Mouse (Mus musculus): ENCODE data around the gene Arl3. TPM values are rescaled to one million over a fixed set of nuclear protein-coding genes. Genes with fewer than 3 reads are reported as not detected.
A peak's percentile ranks its signal among the peaks of the same experiment; 100 is the strongest.

Arl3 gene
- total RNA-seq (2021): 100 to 1,000 TPM; 123 to 127 TPM

GRCm38 (mm10) chr19:46572951-46573937 is at the start of gene Arl3, which contains the start of gene Sfxn2:
TSS of gene Arl3 (minus strand) at chr19:46573198.
TSS of gene Sfxn2 (plus strand) at chr19:46573365.
- peak; percentile 79 for DNase-seq (ENCODE audit: extremely low spot score in 1 of 2, low spot score in 1 of 2)

- no peak for DNase-seq (ENCODE audit: extremely low spot score in 1 of 2, low spot score in 1 of 2)
Measured at GRCm38 (mm10) chr19:46622659-46623193, 49.7 kb upstream of the Arl3 start.

- no peak for DNase-seq (ENCODE audit: extremely low spot score in 1 of 2, low spot score in 1 of 2)
Measured at GRCm38 (mm10) chr19:46621236-46622183, 48.5 kb upstream of the Arl3 start.

GRCm38 (mm10) chr19:46620016-46620808 is 47.2 kb upstream of the Arl3 start:
- DNase-seq (ENCODE audit: extremely low spot score in 1 of 2, low spot score in 1 of 2): no peak

- no peak for DNase-seq (ENCODE audit: extremely low spot score in 1 of 2, low spot score in 1 of 2)
Measured at GRCm38 (mm10) chr19:46619518-46619917, 46.5 kb upstream of the Arl3 start.

DNA sequence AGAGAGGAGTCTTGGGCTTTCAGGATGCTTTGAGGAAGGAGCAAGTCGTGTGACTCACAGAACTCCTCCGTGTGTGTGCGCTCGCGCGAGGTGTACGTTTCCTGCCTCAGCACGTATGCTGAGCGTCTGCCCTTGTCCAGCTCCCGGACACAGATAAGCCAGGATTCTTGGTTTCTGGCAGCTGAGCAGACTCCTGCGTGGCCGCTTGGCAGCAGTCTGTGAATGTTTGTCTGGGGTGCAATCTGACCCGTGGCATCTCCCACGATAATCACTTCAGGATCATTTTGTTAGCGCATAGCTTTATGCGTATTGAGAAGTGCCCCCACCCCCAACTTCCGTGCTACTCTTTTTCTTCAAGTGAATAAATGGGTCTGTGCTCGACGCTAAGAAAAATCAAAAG is 46.0 kb upstream of the Arl3 start:
- DNase-seq (ENCODE audit: extremely low spot score in 1 of 2, low spot score in 1 of 2): no peak

DNA sequence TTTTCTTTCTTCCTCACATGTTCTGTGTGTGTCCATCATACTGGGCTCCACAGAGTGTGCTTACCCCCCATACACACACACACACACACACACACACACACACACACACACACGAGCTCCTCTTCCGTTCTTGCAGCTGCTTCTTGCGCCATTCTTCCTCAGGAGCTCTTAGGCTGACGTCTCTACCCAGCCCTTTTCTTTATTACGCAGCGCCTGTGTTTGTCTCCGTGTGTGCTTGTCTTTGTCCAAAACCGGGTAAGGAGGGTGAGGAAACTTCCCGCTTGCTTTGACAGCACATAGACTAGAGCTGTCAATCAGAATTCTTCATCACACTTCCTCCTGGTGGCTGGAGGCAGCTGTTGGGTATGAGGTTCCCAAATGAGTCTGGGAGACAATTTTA is 45.3 kb upstream of the Arl3 start:
- no peak for DNase-seq (ENCODE audit: extremely low spot score in 1 of 2, low spot score in 1 of 2)

- no peak for DNase-seq (ENCODE audit: extremely low spot score in 1 of 2, low spot score in 1 of 2)
Measured at GRCm38 (mm10) chr19:46617361-46617760, 44.4 kb upstream of the Arl3 start.

GRCm38 (mm10) chr19:46616378-46616777 is 43.4 kb upstream of the Arl3 start:
- DNase-seq (ENCODE audit: extremely low spot score in 1 of 2, low spot score in 1 of 2): no peak

GRCm38 (mm10) chr19:46608158-46608557 is 35.2 kb upstream of the Arl3 start:
- no peak for DNase-seq (ENCODE audit: extremely low spot score in 1 of 2, low spot score in 1 of 2)

DNA sequence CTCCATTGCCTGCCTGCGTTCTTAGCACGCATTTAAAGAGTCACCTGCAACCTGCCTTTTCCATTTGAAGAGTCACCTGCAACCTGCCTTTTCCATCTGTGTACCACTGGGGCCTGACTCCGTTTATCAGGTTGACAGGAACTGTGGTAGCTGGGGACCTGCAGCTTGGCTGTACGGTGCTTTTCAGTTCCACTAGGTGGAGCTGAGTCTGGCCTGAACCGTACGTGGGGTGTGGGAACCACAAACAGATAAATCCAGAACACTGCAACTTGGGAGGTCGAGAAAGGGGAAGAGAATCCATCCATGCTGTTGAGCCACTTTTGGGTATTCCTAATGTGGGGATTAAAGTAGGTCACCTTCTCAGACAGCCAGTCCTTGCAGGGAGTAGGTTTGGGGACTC is 34.4 kb upstream of the Arl3 start:
- DNase-seq (ENCODE audit: extremely low spot score in 1 of 2, low spot score in 1 of 2): no peak

DNA sequence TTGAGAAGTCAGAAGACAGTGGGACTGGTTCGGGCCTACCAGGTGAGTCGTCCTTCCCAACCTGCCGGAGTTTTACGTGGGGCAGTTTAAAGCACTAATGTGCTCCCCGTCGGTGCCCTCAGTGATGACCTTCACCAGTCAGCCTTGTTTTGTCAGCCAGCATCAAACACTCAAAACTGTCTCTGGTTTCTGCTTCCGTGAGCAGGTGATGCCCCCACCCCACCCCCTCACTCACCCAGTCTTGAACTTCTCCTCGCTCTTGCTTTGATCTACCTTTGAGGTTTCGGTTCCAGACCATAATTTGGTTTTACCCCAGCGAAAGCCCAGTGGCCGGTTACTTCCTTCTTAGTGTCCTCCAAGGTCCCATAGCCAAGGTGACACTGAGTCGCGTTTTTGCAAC is 33.7 kb upstream of the Arl3 start:
- no peak for DNase-seq (ENCODE audit: extremely low spot score in 1 of 2, low spot score in 1 of 2)

GRCm38 (mm10) chr19:46602406-46602805 is 29.4 kb upstream of the Arl3 start:
- no peak for DNase-seq (ENCODE audit: extremely low spot score in 1 of 2, low spot score in 1 of 2)

- DNase-seq (ENCODE audit: extremely low spot score in 1 of 2, low spot score in 1 of 2): no peak
Measured at GRCm38 (mm10) chr19:46601491-46601890, 28.5 kb upstream of the Arl3 start.

- no peak for DNase-seq (ENCODE audit: extremely low spot score in 1 of 2, low spot score in 1 of 2)
Measured at GRCm38 (mm10) chr19:46600371-46600770, 27.4 kb upstream of the Arl3 start.

DNA sequence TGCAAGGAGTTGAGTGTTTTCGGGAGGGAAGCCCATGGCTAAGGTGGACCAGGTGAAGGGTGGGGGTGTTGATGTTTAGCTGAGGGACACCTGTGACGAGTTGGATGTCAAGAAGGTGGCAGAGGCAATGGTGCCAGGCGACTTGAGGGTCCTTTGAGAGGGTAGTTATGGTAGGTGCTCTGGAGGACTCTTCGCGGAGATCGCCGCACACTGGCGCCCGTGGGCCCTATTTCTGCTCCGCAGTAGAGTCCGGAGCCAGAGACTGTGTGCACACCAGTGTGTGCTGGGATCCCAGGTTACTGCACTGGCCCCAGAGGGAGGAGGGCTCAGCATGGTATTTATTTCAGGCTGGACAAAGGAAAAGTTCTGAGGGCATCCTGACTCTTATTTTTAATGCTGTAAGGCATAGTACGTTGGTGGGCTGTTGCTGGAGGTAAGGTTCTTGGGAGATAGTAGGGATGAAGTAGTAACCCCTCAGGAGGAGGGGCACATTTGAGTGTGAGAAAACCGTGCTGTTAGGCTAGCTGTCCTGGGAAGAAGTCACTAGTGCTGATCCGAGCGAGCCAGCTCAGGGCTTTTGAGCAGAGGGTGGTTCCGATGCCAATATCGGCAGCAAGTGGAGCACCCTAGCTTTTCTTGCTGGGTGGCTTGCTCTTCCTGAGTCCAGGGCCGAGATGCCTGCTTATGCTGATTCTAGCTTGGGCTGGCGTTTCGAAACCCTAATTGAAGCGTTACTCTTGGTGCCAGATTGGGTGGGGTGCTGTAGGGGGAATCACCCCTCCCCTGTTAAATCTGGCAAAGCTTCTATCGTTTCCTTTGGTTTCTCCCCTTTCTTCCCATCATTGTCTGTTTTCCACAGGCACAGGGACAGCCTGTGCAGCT is 26.6 kb upstream of the Arl3 start:
- peak in 1 of 2 experiments; percentile 20 for DNase-seq (ENCODE audit: extremely low spot score in 1 of 2, low spot score in 1 of 2)

- DNase-seq (ENCODE audit: extremely low spot score in 1 of 2, low spot score in 1 of 2): peak; percentile 80 to 88
Measured at GRCm38 (mm10) chr19:46598720-46599252, 25.8 kb upstream of the Arl3 start, which contains the start of gene Wbp1l. TSS of gene Wbp1l (plus strand) at chr19:46599084.

- no peak for DNase-seq (ENCODE audit: extremely low spot score in 1 of 2, low spot score in 1 of 2)
Measured at GRCm38 (mm10) chr19:46598187-46598586, 25.2 kb upstream of the Arl3 start.

All from layer of hippocampus, postnatal 25 days (tissue).